ENCODE assay signal across 24 mouse cellular contexts in genomic region chr3:116465709-116466108, GRCm38 (mm10). TPM values are rescaled to one million over a fixed set of nuclear protein-coding genes. Genes with fewer than 3 reads are reported as not detected.
A peak's percentile ranks its signal among the peaks of the same experiment; 100 is the strongest.
DNase-seq lines count a peak whose midpoint lies in the region; ATAC-seq and TF ChIP-seq lines count a peak whose summit lies in the region.
"Had no signal": no experiment of that assay in that cellular context is flagged by ENCODE, and none has a peak within 500 bp of the region (broad histone marks: within the 10 kb centered on the region; RNA-seq: fewer than 3 reads in every experiment).

No protein-coding gene starts in this region.

- no peak overlapping the region for H3K27ac ChIP-seq in forebrain, embryonic 11.5 days (ENCODE audit: low read depth, low read length)
- no peak overlapping the region for H3K27ac ChIP-seq in left cerebral cortex, adult 2 months
- H3K27ac ChIP-seq: embryonic facial prominence, embryonic 12.5 days; heart, adult 2 months; hindbrain, embryonic 10.5 days; layer of hippocampus, adult 2 months; stomach, postnatal 0 days had no signal

- no peak overlapping the region for H3K4me2 ChIP-seq in forebrain, embryonic 11.5 days (ENCODE audit: low read depth, low read length, severe bottlenecking)
- H3K4me2 ChIP-seq: embryonic facial prominence, embryonic 12.5 days had no signal

- TF ChIP-seq CTCF in left cerebral cortex, adult 2 months (IDR thresholded peaks at IDR 0.05) = no peak

- H3K4me3 ChIP-seq in megakaryocyte, embryonic 14.5 days (replicated peaks) = peak overlapping the region; percentile 79
- no peak overlapping the region for H3K4me3 ChIP-seq in forebrain, embryonic 11.5 days (ENCODE audit: low read depth, low read length)
- no peak overlapping the region for H3K4me3 ChIP-seq in left cerebral cortex, adult 2 months
- H3K4me3 ChIP-seq: embryonic facial prominence, embryonic 12.5 days; erythroblast, embryonic 14.5 days; heart, adult 2 months; hindbrain, embryonic 10.5 days; layer of hippocampus, adult 2 months had no signal

- ATAC-seq in activated CD4-positive, CD25-positive, alpha-beta regulatory T cell, adult 4 months = peak; percentile 80
- ATAC-seq in forebrain, embryonic 11.5 days (replicated peaks; ENCODE audit: low FRiP score) = no peak
- ATAC-seq: forebrain, embryonic 14.5 days had no signal

- H3K9ac ChIP-seq in forebrain, embryonic 11.5 days (ENCODE audit: low read length) = no peak overlapping the region
- H3K9ac ChIP-seq: embryonic facial prominence, embryonic 12.5 days had no signal

- 93% methylated on average over 12 of the region's 12 CpGs for WGBS in forebrain, embryonic 11.5 days

- peaks cover 48% of the 10 kb centered on the region for H3K4me1 ChIP-seq in megakaryocyte, embryonic 14.5 days
- no peaks in the 10 kb centered on the region for H3K4me1 ChIP-seq in forebrain, embryonic 11.5 days (replicated peaks; ENCODE audit: control insufficient read depth, insufficient read depth, low read length)
- H3K4me1 ChIP-seq: embryonic facial prominence, embryonic 12.5 days; hindbrain, embryonic 10.5 days had no signal

- intact Hi-C loops in left cerebral cortex, adult 2 months (cut with DNase I) = no loop called here

- H3K27me3 ChIP-seq in megakaryocyte, embryonic 14.5 days (replicated peaks) = peaks cover 4% of the 10 kb centered on the region
- no peaks in the 10 kb centered on the region for H3K27me3 ChIP-seq in forebrain, embryonic 11.5 days (ENCODE audit: control insufficient read depth, insufficient read depth, low read length)
- H3K27me3 ChIP-seq: embryonic facial prominence, embryonic 12.5 days had no signal

- DNase-seq in thymus, postnatal 0 days (ENCODE audit: low spot score) = peak; percentile 25
- DNase-seq in thymus, postnatal 4 days = no peak
- no peak for DNase-seq in forebrain, embryonic 11.5 days (ENCODE audit: low spot score)
- no peak for DNase-seq in left cerebral cortex, adult 2 months (ENCODE audit: extremely low spot score in 1 of 2, low spot score in 2 of 2)
- no peak for DNase-seq in ovary, adult 18-20 months (ENCODE audit: low spot score)
- DNase-seq: cerebellum, adult 9-10 months; gastrocnemius, postnatal 10 days; heart, adult 2 months; kidney, adult 2 months; kidney, postnatal 10 days; layer of hippocampus, postnatal 36 days; left cerebral cortex, postnatal 4 days; liver; lung, postnatal 10 days; spleen, adult 18-20 months had no signal

- H3K9me3 ChIP-seq in megakaryocyte, embryonic 14.5 days = no peaks in the 10 kb centered on the region
- H3K9me3 ChIP-seq in forebrain, embryonic 11.5 days (ENCODE audit: control insufficient read depth, low read length) = no peaks in the 10 kb centered on the region
- H3K9me3 ChIP-seq: embryonic facial prominence, embryonic 12.5 days; G1E; hindbrain, embryonic 10.5 days had no signal

- H3K36me3 ChIP-seq in megakaryocyte, embryonic 14.5 days (replicated peaks; ENCODE audit: low read length) = no peaks in the 10 kb centered on the region
- no peaks in the 10 kb centered on the region for H3K36me3 ChIP-seq in forebrain, embryonic 11.5 days (ENCODE audit: control insufficient read depth, insufficient read depth, low read length)
- H3K36me3 ChIP-seq: embryonic facial prominence, embryonic 12.5 days; G1E; hindbrain, embryonic 10.5 days had no signal

RNA-seq across cellular contexts. Expression of gene Cdc14a, which starts 41.9 kb away (rescaled TPM):
- polyA plus RNA-seq in thymus, postnatal 0 days (2015; fragmentation: Nextera tagmentation; extraction: Ambion mirVana) = 7.7 and 7.8 TPM in 2 replicates
- 10 to 100 TPM; 12.0 to 12.1 TPM for polyA plus RNA-seq in activated CD4-positive, CD25-positive, alpha-beta regulatory T cell, adult 4 months (2017; shearing (Covaris generic))
- polyA plus RNA-seq in megakaryocyte, embryonic 14.5 days (2012; ENCODE audit: insufficient read depth, low replicate concordance) = 0.91 and 2.2 TPM in 2 replicates
- 23.0 and 23.2 TPM in 2 replicates for polyA plus RNA-seq in forebrain, embryonic 11.5 days (2014; fragmentation: Nextera tagmentation; extraction: Ambion mirVana)
- total RNA-seq in left cerebral cortex, adult 2 months (2021) = 1 to 10 TPM; 2.6 to 4.5 TPM

RNA-seq across cellular contexts. Expression of gene Rtca, which starts 42.3 kb away (rescaled TPM):
- polyA plus RNA-seq in thymus, postnatal 0 days (2015; fragmentation: Nextera tagmentation; extraction: Ambion mirVana) = 72.2 and 75.3 TPM in 2 replicates
- polyA plus RNA-seq in activated CD4-positive, CD25-positive, alpha-beta regulatory T cell, adult 4 months (2017; shearing (Covaris generic)) = 10 to 100 TPM; 23.5 to 28.4 TPM
- 39.0 and 44.2 TPM in 2 replicates for polyA plus RNA-seq in megakaryocyte, embryonic 14.5 days (2012; ENCODE audit: insufficient read depth, low replicate concordance)
- polyA plus RNA-seq in forebrain, embryonic 11.5 days (2014; fragmentation: Nextera tagmentation; extraction: Ambion mirVana) = 112 and 117 TPM in 2 replicates
- total RNA-seq in left cerebral cortex, adult 2 months (2021) = 10 to 100 TPM; 57.5 to 58.9 TPM

RNA-seq across cellular contexts. Expression of gene Dbt, which starts 47.2 kb away (rescaled TPM):
- polyA plus RNA-seq in thymus, postnatal 0 days (2015; fragmentation: Nextera tagmentation; extraction: Ambion mirVana) = 9.8 and 14.5 TPM in 2 replicates
- 10 to 100 TPM in 1 of 2 experiments, 1 to 10 TPM in 1; 9.2 to 15.2 TPM for polyA plus RNA-seq in activated CD4-positive, CD25-positive, alpha-beta regulatory T cell, adult 4 months (2017; shearing (Covaris generic))
- polyA plus RNA-seq in megakaryocyte, embryonic 14.5 days (2012; ENCODE audit: insufficient read depth, low replicate concordance) = 0.78 TPM in 1 of 2 replicates, not detected in the other
- polyA plus RNA-seq in forebrain, embryonic 11.5 days (2014; fragmentation: Nextera tagmentation; extraction: Ambion mirVana) = 13.5 and 14.4 TPM in 2 replicates
- 10 to 100 TPM; 16.2 to 17.2 TPM for total RNA-seq in left cerebral cortex, adult 2 months (2021)
